Mouse (Mus musculus): ENCODE measurements around the gene Cideb. TPM values are rescaled to one million over a fixed set of nuclear protein-coding genes. Genes with fewer than 3 reads are reported as not detected.

Cideb gene
- total and polyA plus RNA-seq, 3 experiments, result 0.61 to 2.3 TPM; not detected in 1

GRCm38 (mm10) chr14:55709509-55709908 is 48.7 kb downstream of the Cideb start (continued):
- no peak for TF ChIP-seq MXI1 (IDR thresholded peaks at IDR 0.05; ENCODE audit: low read depth, low read length)
- no peak for TF ChIP-seq USF2 (conservative IDR thresholded peaks at IDR 0.05; ENCODE audit: low read depth, low read length)

GRCm38 (mm10) chr14:55707397-55707796 is 50.9 kb downstream of the Cideb start:
- dilution Hi-C loops (cut with MboI; ENCODE audit: extremely low pct_ligation_motif_present, extremely low pct_unique_long_range_greater_than_20kb, low sequenced_read_pairs), result no loop called here
- Histone ChIP-seq H3K27ac (ENCODE audit: insufficient read depth, low read depth) (no peak overlapping the region), H3K9ac (ENCODE audit: insufficient read depth, low read depth) (no peak overlapping the region), H3K79me2 (replicated peaks; ENCODE audit: control insufficient read depth, extremely low read depth, insufficient read depth, poor library complexity, severe bottlenecking) (no peaks in the 10 kb centered on the region), H3K9me3 (replicated peaks; ENCODE audit: low read length) (no peaks in the 10 kb centered on the region), H3K27me3 (replicated peaks) (peaks cover 2% of the 10 kb centered on the region), H3K4me3 (replicated peaks in 1 of 3; ENCODE audit: low read depth in 2 of 3, low read length in 2 of 3, poor library complexity in 1 of 3) (no peak overlapping the region), H3K4me1 (ENCODE audit: control insufficient read depth in 1 of 2, insufficient read depth in 2 of 2) (no peaks in the 10 kb centered on the region), H3K36me3 (replicated peaks in 1 of 2; ENCODE audit: control insufficient read depth in 1 of 2, insufficient read depth in 1 of 2, low read length in 1 of 2) (no peaks in the 10 kb centered on the region), H3K4me2 (ENCODE audit: insufficient read depth, low read depth, poor library complexity, severe bottlenecking) (no peak overlapping the region)
- no peak for DNase-seq (ENCODE audit: extremely low read depth)
- in situ Hi-C loops (cut with MboI; ENCODE audit: low pct_ligation_motif_present, low pct_unique_long_range_greater_than_20kb, low sequenced_read_pairs), result no loop called here
- TF ChIP-seq POLR2A (IDR thresholded peaks at IDR 0.05; ENCODE audit: low read depth, low read length), result no peak
- TF ChIP-seq TBP (conservative IDR thresholded peaks at IDR 0.05; ENCODE audit: low read depth, low read length), result no peak
- no peak for TF ChIP-seq TCF12 (IDR thresholded peaks at IDR 0.05; ENCODE audit: low read depth, low read length)
- TF ChIP-seq SIN3A (IDR thresholded peaks at IDR 0.05; ENCODE audit: low read length), result no peak
- TF ChIP-seq GABPA (IDR thresholded peaks at IDR 0.05; ENCODE audit: insufficient replicate concordance, low read depth, low read length), result no peak
- no peak for TF ChIP-seq ETS1 (conservative IDR thresholded peaks at IDR 0.05; ENCODE audit: low read depth, low read length)
- TF ChIP-seq CHD1 (IDR thresholded peaks at IDR 0.05; ENCODE audit: low read depth, low read length), result no peak
- no peak for TF ChIP-seq JUND (conservative IDR thresholded peaks at IDR 0.05; ENCODE audit: low read depth, low read length)
- TF ChIP-seq JUN (IDR thresholded peaks at IDR 0.05; ENCODE audit: insufficient read depth, low read depth, low read length), result no peak
- TF ChIP-seq NRF1 (IDR thresholded peaks at IDR 0.05; ENCODE audit: low read depth, low read length), result no peak
- TF ChIP-seq PAX5 (IDR thresholded peaks at IDR 0.05; ENCODE audit: low read length), result no peak
- TF ChIP-seq MYC (IDR thresholded peaks at IDR 0.05; ENCODE audit: low read depth, low read length), result no peak
- no peak for TF ChIP-seq MXI1 (IDR thresholded peaks at IDR 0.05; ENCODE audit: low read depth, low read length)
- TF ChIP-seq MAFK (IDR thresholded peaks at IDR 0.05; ENCODE audit: insufficient replicate concordance, low read length), result no peak
- no peak for TF ChIP-seq IRF4 (IDR thresholded peaks at IDR 0.05; ENCODE audit: low read depth, low read length)
- TF ChIP-seq RCOR1 (conservative IDR thresholded peaks at IDR 0.05; ENCODE audit: low read depth, low read length), result no peak
- TF ChIP-seq MEF2A (IDR thresholded peaks at IDR 0.05; ENCODE audit: borderline replicate concordance, low read depth, low read length), result no peak
- TF ChIP-seq ZC3H11A (IDR thresholded peaks at IDR 0.05; ENCODE audit: low read depth, low read length), result no peak

DNA sequence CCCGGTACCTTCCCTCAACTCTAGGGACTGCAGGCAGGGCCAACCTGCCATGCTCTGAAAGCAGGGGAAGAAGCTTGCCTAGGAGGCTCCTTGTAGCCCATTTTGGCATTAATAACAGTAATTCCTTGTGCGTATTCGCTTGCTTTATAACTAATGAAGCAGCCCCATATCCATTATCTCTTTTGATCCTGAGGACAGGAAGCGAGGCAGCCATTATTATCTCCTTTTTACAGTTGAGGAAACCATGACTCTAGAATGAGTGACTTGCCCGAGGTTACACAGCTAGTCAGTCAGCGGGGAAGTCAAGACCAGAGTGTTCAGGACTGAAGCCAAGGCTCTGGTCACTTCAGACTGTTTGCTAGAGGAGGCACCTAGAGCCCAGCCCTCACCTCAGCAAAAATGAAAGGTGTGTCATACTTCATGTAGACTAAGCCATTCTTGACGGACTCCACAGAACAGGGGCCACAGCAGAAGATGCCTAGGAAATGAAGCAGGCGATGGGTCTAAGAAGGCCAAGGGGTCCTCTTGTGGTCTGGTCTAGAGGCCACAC is 52.1 kb downstream of the Cideb start:
- Histone ChIP-seq H3K9ac (ENCODE audit: insufficient read depth, low read depth) (no peak overlapping the region), H3K9me3 (replicated peaks; ENCODE audit: low read length) (no peaks in the 10 kb centered on the region), H3K79me2 (replicated peaks; ENCODE audit: control insufficient read depth, extremely low read depth, insufficient read depth, poor library complexity, severe bottlenecking) (no peaks in the 10 kb centered on the region), H3K4me2 (ENCODE audit: insufficient read depth, low read depth, poor library complexity, severe bottlenecking) (no peak overlapping the region), H3K27me3 (replicated peaks) (peaks cover 2% of the 10 kb centered on the region), H3K4me1 (ENCODE audit: control insufficient read depth in 1 of 2, insufficient read depth in 2 of 2) (peaks cover 0 to under 1% of the 10 kb centered on the region in 2 experiments; a peak in 2 of 4 replicates), H3K27ac (ENCODE audit: insufficient read depth, low read depth) (no peak overlapping the region), H3K4me3 (replicated peaks in 1 of 3; ENCODE audit: low read depth in 2 of 3, low read length in 2 of 3, poor library complexity in 1 of 3) (no peak overlapping the region), H3K36me3 (replicated peaks in 1 of 2; ENCODE audit: control insufficient read depth in 1 of 2, insufficient read depth in 1 of 2, low read length in 1 of 2) (no peaks in the 10 kb centered on the region)
- dilution Hi-C loops (cut with MboI; ENCODE audit: extremely low pct_ligation_motif_present, extremely low pct_unique_long_range_greater_than_20kb, low sequenced_read_pairs), result no loop called here
- DNase-seq (ENCODE audit: extremely low read depth), result no peak
- in situ Hi-C loops (cut with MboI; ENCODE audit: low pct_ligation_motif_present, low pct_unique_long_range_greater_than_20kb, low sequenced_read_pairs), result no loop called here
- TF ChIP-seq JUND (conservative IDR thresholded peaks at IDR 0.05; ENCODE audit: low read depth, low read length) (no peak), SMC3 (IDR thresholded peaks at IDR 0.05; ENCODE audit: low read depth, low read length) (no peak), ELF1 (IDR thresholded peaks at IDR 0.05; ENCODE audit: low read depth, low read length) (no peak), SIN3A (IDR thresholded peaks at IDR 0.05; ENCODE audit: low read length) (no peak), TBP (conservative IDR thresholded peaks at IDR 0.05; ENCODE audit: low read depth, low read length) (no peak), EP300 (IDR thresholded peaks at IDR 0.05; ENCODE audit: low read length) (no peak), GABPA (IDR thresholded peaks at IDR 0.05; ENCODE audit: insufficient replicate concordance, low read depth, low read length) (no peak), MAZ (IDR thresholded peaks at IDR 0.05; ENCODE audit: low read depth, low read length) (no peak)
